Mouse (Mus musculus): Measurements from ENCODE around the gene Fam131a. TPM values are rescaled to one million over a fixed set of nuclear protein-coding genes. Genes with fewer than 3 reads are reported as not detected.

Fam131a gene
- polyA plus RNA-seq, 1 experiment from 2014 or later = 7.8 TPM

GRCm38 (mm10) chr16:20692241-20692965 is 638 bp upstream of the Fam131a start:
- H3K4me2 ChIP-seq (ENCODE audit: low read depth, low read length) = peak overlapping the region; percentile 77; the same call in 1 of the 2 replicates

GRCm38 (mm10) chr16:20694781-20695180 is 1.7 kb downstream of the Fam131a start:
- Histone ChIP-seq H3K36me3 (ENCODE audit: control insufficient read depth, insufficient read depth, low read length) (peaks cover 21% of the 10 kb centered on the region), H3K27me3 (ENCODE audit: control insufficient read depth, insufficient read depth, low read depth, low read length) (no peaks in the 10 kb centered on the region; the same call in 1 of the 2 replicates), H3K9ac (ENCODE audit: low read length) (no peak overlapping the region), H3K4me2 (ENCODE audit: low read depth, low read length) (no peak overlapping the region), H3K27ac (ENCODE audit: low read length) (0 out of 2 replicates have a peak overlapping the region, but pooled peaks have one; percentile 16), H3K4me1 (replicated peaks; ENCODE audit: control insufficient read depth, insufficient read depth, low read length) (peaks cover 25% of the 10 kb centered on the region), H3K4me3 (ENCODE audit: low read length) (no peak overlapping the region), H3K9me3 (ENCODE audit: control insufficient read depth, low read length) (no peaks in the 10 kb centered on the region)
- ATAC-seq (ENCODE audit: low read depth) = no peak
- 59% methylated on average over 8 of the region's 8 CpGs for WGBS

More at GRCm38 (mm10) chr16:20692241-20692965, 638 bp upstream of the Fam131a start:
- Histone ChIP-seq H3K27me3 (ENCODE audit: control insufficient read depth, insufficient read depth, low read depth, low read length) (no peaks in the 10 kb centered on the region; the same call in 1 of the 2 replicates), H3K4me3 (ENCODE audit: low read length) (no peak overlapping the region), H3K27ac (ENCODE audit: low read length) (no peak overlapping the region), H3K9ac (ENCODE audit: low read length) (no peak overlapping the region; the same call in 1 of the 2 replicates), H3K36me3 (ENCODE audit: control insufficient read depth, insufficient read depth, low read length) (peaks cover 42% of the 10 kb centered on the region), H3K4me1 (replicated peaks; ENCODE audit: control insufficient read depth, insufficient read depth, low read length) (peaks cover 25% of the 10 kb centered on the region), H3K9me3 (ENCODE audit: control insufficient read depth, low read length) (no peaks in the 10 kb centered on the region)
- ATAC-seq (ENCODE audit: low read depth) = no peak
- 47% methylated on average over 16 of the region's 16 CpGs for WGBS

GRCm38 (mm10) chr16:20695622-20696323 is 2.7 kb downstream of the Fam131a start:
- WGBS = 2% methylated on average over 46 of the region's 46 CpGs
- ATAC-seq (ENCODE audit: low read depth) = peak; percentile 39
- Histone ChIP-seq H3K9me3 (ENCODE audit: control insufficient read depth, low read length) (no peaks in the 10 kb centered on the region), H3K36me3 (ENCODE audit: control insufficient read depth, insufficient read depth, low read length) (peaks cover 11% of the 10 kb centered on the region), H3K4me1 (replicated peaks; ENCODE audit: control insufficient read depth, insufficient read depth, low read length) (peaks cover 25% of the 10 kb centered on the region), H3K9ac (ENCODE audit: low read length) (peak overlapping the region; percentile 60), H3K27me3 (ENCODE audit: control insufficient read depth, insufficient read depth, low read depth, low read length) (no peaks in the 10 kb centered on the region; the same call in 1 of the 2 replicates), H3K27ac (ENCODE audit: low read length) (0 out of 2 replicates have a peak overlapping the region, but pooled peaks have one; percentile 20), H3K4me3 (ENCODE audit: low read length) (peak overlapping the region; percentile 41), H3K4me2 (ENCODE audit: low read depth, low read length) (peak overlapping the region; percentile 63)

GRCm38 (mm10) chr16:20699266-20699665 is 6.2 kb downstream of the Fam131a start:
- WGBS = 72% methylated on average over 5 of the region's 5 CpGs

GRCm38 (mm10) chr16:20700036-20700435 is 7.0 kb downstream of the Fam131a start:
- no peak for ATAC-seq (ENCODE audit: low read depth)
- Histone ChIP-seq H3K4me1 (replicated peaks; ENCODE audit: control insufficient read depth, insufficient read depth, low read length) (peaks cover 25% of the 10 kb centered on the region), H3K27ac (ENCODE audit: low read length) (no peak overlapping the region), H3K4me2 (ENCODE audit: low read depth, low read length) (no peak overlapping the region), H3K4me3 (ENCODE audit: low read length) (no peak overlapping the region), H3K9me3 (ENCODE audit: control insufficient read depth, low read length) (no peaks in the 10 kb centered on the region), H3K9ac (ENCODE audit: low read length) (no peak overlapping the region), H3K27me3 (ENCODE audit: control insufficient read depth, insufficient read depth, low read depth, low read length) (no peaks in the 10 kb centered on the region; the same call in 1 of the 2 replicates), H3K36me3 (ENCODE audit: control insufficient read depth, insufficient read depth, low read length) (no peaks in the 10 kb centered on the region)
- 40% methylated on average over 5 of the region's 5 CpGs for WGBS

More at GRCm38 (mm10) chr16:20699266-20699665, 6.2 kb downstream of the Fam131a start:
- no peak for ATAC-seq (ENCODE audit: low read depth)
- no peak overlapping the region for H3K27ac ChIP-seq (ENCODE audit: low read length)
- no peaks in the 10 kb centered on the region for H3K36me3 ChIP-seq (ENCODE audit: control insufficient read depth, insufficient read depth, low read length)
- H3K4me2 ChIP-seq (ENCODE audit: low read depth, low read length) = no peak overlapping the region
- H3K9me3 ChIP-seq (ENCODE audit: control insufficient read depth, low read length) = no peaks in the 10 kb centered on the region
- H3K27me3 ChIP-seq (ENCODE audit: control insufficient read depth, insufficient read depth, low read depth, low read length) = no peaks in the 10 kb centered on the region; the same call in 1 of the 2 replicates
- H3K4me1 ChIP-seq (replicated peaks; ENCODE audit: control insufficient read depth, insufficient read depth, low read length) = peaks cover 27% of the 10 kb centered on the region
- H3K9ac ChIP-seq (ENCODE audit: low read length) = no peak overlapping the region
- no peak overlapping the region for H3K4me3 ChIP-seq (ENCODE audit: low read length)

GRCm38 (mm10) chr16:20701316-20701715 is 8.3 kb downstream of the Fam131a start:
- Histone ChIP-seq H3K9me3 (ENCODE audit: control insufficient read depth, low read length) (no peaks in the 10 kb centered on the region), H3K4me1 (replicated peaks; ENCODE audit: control insufficient read depth, insufficient read depth, low read length) (peaks cover 12% of the 10 kb centered on the region), H3K9ac (ENCODE audit: low read length) (no peak overlapping the region), H3K27me3 (ENCODE audit: control insufficient read depth, insufficient read depth, low read depth, low read length) (no peaks in the 10 kb centered on the region), H3K27ac (ENCODE audit: low read length) (no peak overlapping the region), H3K4me2 (ENCODE audit: low read depth, low read length) (no peak overlapping the region), H3K4me3 (ENCODE audit: low read length) (no peak overlapping the region), H3K36me3 (ENCODE audit: control insufficient read depth, insufficient read depth, low read length) (no peaks in the 10 kb centered on the region)
- WGBS = 59% methylated on average over 7 of the region's 7 CpGs
- no peak for ATAC-seq (ENCODE audit: low read depth)

GRCm38 (mm10) chr16:20701729-20702521 is 8.9 kb downstream of the Fam131a start:
- 29% methylated on average over 12 of the region's 12 CpGs for WGBS
- H3K4me3 ChIP-seq (ENCODE audit: low read length) = no peak overlapping the region
- H3K9ac ChIP-seq (ENCODE audit: low read length) = peak overlapping the region; percentile 2; the same call in 1 of the 2 replicates
- no peaks in the 10 kb centered on the region for H3K27me3 ChIP-seq (ENCODE audit: control insufficient read depth, insufficient read depth, low read depth, low read length)
- no peak overlapping the region for H3K4me2 ChIP-seq (ENCODE audit: low read depth, low read length)
- peaks cover 11% of the 10 kb centered on the region for H3K4me1 ChIP-seq (replicated peaks; ENCODE audit: control insufficient read depth, insufficient read depth, low read length)
- no peak overlapping the region for H3K27ac ChIP-seq (ENCODE audit: low read length)
- H3K9me3 ChIP-seq (ENCODE audit: control insufficient read depth, low read length) = no peaks in the 10 kb centered on the region
- H3K36me3 ChIP-seq (ENCODE audit: control insufficient read depth, insufficient read depth, low read length) = no peaks in the 10 kb centered on the region
- peak; percentile 12; the same call in 1 of the 2 replicates for ATAC-seq (ENCODE audit: low read depth)

GRCm38 (mm10) chr16:20702522-20702893 is 9.5 kb downstream of the Fam131a start:
- no peak overlapping the region for H3K4me2 ChIP-seq (ENCODE audit: low read depth, low read length)
- H3K4me1 ChIP-seq (replicated peaks; ENCODE audit: control insufficient read depth, insufficient read depth, low read length) = peaks cover 11% of the 10 kb centered on the region
- peak; percentile 77 for ATAC-seq (ENCODE audit: low read depth)
- WGBS = 10% methylated on average over 8 of the region's 8 CpGs
- peak overlapping the region; percentile 2; the same call in 1 of the 2 replicates for H3K9ac ChIP-seq (ENCODE audit: low read length)
- no peaks in the 10 kb centered on the region for H3K27me3 ChIP-seq (ENCODE audit: control insufficient read depth, insufficient read depth, low read depth, low read length)
- H3K27ac ChIP-seq (ENCODE audit: low read length) = no peak overlapping the region
- H3K36me3 ChIP-seq (ENCODE audit: control insufficient read depth, insufficient read depth, low read length) = no peaks in the 10 kb centered on the region
- no peak overlapping the region for H3K4me3 ChIP-seq (ENCODE audit: low read length)
- no peaks in the 10 kb centered on the region for H3K9me3 ChIP-seq (ENCODE audit: control insufficient read depth, low read length)

Measured in lung, embryonic 16.5 days (tissue).